Mouse (Mus musculus) hematopoietic stem cell, adult 5-6 weeks (primary cell): ENCODE measurements around the gene Nup35. TPM values are rescaled to one million over a fixed set of nuclear protein-coding genes. Genes with fewer than 3 reads are reported as not detected.

Experiments used
- ATAC-seq, 2 experiments: fragments of 125-278 bp in 1 of 2; replicated peaks in 1 of 2; 2 replicates each; pipeline ENCODE4 v1.8.0; 2016 to 2017; ENCODE audit warnings: inconsistent platforms in 2 of 2, mild to moderate bottlenecking in 2 of 2, moderate number of reproducible peaks in 2 of 2, low read depth in 1 of 2, moderate TSS enrichment in 1 of 2; ENCODE audit not compliant: low FRiP score in 2 of 2, poor library complexity in 2 of 2, severe bottlenecking in 2 of 2, insufficient read depth in 1 of 2, low TSS enrichment in 1 of 2
- total RNA-seq: library from RNA; stranded (forward); fragments of 172-1452, 232-1000 nt; gene quantifications from 2 replicates; pipeline ENCODE4 v1.2.3, GENCODE M21; 2017

Nup35 gene
- total RNA-seq, 1 experiment from 2014 or later, result 37.9 TPM

GRCm38 (mm10) chr2:80618991-80619390 lies 2.0 kb downstream of the Nup35 start:
- ATAC-seq, result no peak

DNA sequence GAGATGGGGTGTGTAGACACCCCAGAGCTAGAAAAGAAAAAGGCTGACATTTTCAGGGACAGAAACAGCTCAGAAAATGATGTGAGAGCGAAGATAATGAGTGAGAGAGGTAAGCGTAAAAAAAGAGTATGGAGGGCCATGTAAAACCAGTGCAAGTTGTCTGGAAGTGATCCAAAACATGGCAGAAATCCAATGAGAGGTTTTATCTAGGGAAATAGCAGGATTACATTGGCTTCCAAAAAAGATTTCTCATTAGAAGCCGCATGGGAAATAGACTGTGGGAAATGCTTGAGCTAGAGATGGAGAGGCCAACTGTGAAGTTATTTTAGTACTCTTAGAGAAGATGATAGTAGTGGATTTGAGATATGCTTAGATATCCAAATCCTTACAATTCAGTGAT lies 4.9 kb downstream of the Nup35 start:
- ATAC-seq, result no peak

- no peak for ATAC-seq
Observed at GRCm38 (mm10) chr2:80624523-80624922, 7.5 kb downstream of the Nup35 start.

GRCm38 (mm10) chr2:80632336-80633026 lies 15.4 kb downstream of the Nup35 start:
- no peak for ATAC-seq

GRCm38 (mm10) chr2:80638364-80639241 lies 21.6 kb downstream of the Nup35 start:
- ATAC-seq, result peak; percentile 95 to 98

GRCm38 (mm10) chr2:80639398-80639797 lies 22.4 kb downstream of the Nup35 start:
- no peak for ATAC-seq

DNA sequence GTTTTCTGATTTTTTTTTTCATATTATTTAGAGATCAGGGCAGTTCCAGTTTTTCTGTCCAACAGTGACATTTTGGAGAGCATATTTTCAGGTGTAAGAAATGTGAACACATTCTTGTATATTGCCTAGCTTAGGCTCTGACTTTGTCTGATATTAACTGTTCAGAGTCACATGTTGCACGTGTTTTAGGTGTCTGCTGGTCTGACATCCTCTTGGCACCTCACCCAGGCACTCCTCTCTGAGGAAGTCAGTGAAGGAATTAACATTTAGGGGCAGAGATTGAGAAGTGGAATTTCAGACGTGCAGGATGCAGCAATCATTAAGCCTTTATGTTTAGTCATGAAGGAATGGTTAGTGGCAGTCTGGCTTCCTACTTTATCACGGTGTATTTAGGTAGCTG lies 22.8 kb downstream of the Nup35 start:
- no peak for ATAC-seq

GRCm38 (mm10) chr2:80661414-80661813 lies 44.4 kb downstream of the Nup35 start:
- ATAC-seq, result no peak

DNA sequence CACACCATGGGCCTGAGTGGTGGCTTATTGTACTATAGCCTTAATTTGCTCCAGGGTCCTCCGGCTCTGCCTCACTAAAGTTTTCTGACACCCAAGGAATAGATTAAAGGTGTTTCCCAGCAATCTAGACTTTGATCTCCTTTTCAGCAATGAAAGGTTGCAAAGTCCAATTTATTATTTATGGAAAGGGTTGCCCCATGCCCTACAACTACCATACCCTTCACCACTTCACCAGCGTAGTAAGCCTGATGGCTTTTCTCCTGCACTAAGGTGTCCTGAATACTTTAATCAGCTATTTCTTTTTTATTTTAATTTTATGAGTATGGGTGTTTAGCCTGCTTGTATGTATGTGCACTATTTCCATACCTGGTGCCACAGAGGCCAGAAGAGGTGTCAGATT lies 45.6 kb downstream of the Nup35 start:
- ATAC-seq, result no peak

DNA sequence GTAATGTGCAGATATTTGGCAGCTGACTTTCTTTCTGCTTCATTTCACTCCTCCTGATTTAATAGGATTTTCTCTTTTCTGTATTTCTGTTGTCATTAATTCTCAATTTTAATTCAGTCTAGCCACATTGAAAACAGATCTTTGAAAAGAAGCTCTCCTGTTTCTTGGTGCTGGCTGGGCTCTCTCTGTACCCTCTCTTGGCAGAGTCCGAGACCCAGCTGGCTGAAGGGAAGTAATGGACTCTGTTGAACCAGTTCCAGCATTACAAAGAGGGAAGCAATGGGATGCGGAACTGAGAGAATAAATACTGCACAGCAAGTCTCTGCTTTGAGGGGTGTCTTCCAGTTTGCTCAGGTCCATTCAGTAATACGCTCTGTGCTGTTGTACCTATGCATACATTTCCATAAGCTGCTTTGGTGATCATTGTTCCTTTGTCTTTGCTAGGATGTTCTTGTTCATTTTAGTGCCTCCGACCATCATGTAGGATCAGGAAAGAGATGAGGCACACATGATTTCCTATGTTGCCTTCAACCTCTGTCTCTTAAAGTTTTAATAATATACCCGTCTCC lies 50.4 kb downstream of the Nup35 start:
- ATAC-seq, result no peak

DNA sequence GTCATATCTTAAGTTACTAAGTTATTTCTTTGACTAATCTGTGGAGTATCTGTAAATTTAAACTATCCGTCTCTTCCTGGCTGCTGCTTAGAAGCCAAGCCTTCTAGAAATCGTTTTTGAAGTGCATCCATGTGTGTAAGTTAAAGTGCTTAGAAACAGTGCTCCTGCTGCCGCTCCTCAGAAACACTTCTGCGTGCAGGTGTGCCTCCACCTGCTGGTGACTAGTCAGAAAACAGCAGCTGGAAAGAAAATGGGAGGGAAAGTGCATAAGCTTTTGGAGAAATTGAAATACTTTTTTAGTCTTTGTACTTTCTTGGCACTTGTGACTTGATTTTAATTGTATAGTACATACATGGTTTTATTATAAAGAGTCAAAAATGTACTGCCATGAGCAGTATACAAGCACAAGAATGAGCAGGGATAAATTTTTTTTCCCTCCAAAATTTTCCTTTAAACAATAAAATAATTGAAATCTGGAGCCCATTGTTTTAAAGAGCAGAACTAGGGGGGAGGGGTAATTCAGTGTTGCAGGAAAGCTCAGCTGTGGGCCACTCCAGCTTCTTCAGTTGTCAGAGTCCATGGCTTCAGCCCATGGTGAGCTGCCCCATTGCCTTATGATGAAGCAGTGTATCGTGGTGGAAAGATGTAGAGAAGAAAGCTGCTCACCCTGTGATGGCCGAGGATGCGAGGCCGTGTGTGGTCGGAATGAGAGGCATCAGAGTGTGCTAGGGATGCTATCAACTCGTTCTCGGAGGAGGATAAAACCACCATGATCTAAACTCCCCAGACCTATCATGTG lies 53.0 kb downstream of the Nup35 start:
- ATAC-seq, result no peak

DNA sequence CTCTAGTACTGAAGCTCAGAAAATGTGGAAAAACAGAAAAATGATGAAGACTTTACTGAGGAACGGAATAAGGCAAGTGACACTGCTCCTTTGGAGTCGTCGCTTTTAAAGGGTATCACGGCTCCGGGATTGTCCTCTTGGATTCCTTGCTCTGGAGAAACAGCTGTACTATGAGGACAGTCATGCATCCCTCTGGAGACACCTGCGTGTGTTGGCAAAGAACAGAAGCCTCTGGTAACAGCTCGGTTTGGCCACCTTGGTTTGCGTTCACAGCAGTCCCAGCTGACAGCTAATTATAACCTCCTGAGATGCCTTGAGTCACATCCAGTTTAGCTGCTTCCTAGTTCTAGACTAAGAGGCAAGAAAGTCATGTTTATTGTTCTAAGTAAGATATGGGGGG lies 61.8 kb downstream of the Nup35 start:
- ATAC-seq, result no peak

GRCm38 (mm10) chr2:80683727-80684239 lies 66.7 kb downstream of the Nup35 start:
- ATAC-seq, result no peak

DNA sequence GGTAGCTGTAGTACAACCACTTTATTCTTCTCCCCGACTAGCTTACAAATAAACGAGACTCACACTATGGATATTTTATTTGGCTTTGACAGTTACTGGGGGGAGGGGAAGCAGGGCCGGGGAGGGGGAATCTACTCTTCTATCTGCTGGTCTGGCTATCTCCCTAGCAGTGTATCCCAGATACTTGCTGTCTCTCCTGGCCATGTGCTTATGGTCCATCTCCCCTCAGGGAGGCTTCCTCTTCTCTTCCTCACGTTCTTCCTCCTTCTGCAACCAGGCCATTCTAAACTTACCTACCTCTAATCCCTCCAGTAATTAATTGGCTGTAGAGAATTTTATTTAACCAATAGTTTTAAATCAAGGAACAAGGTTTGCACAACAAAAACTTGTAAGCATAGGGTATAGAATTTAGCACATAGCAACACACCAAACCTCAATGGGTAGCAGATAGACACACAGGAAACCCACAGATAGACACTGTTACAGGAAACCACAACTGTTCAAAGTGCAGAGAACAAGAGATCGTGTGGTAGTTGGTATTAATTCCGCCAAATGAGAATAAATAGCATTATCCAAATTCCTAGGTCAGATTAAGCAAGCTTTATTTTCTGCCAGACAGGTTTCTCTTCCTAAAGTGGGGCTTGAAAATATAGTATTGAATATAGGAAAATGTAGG lies 67.5 kb downstream of the Nup35 start:
- ATAC-seq, result peak in 1 of 2 experiments; percentile 53; a peak in 1 of 4 replicates

GRCm38 (mm10) chr2:80688261-80688660 lies 71.2 kb downstream of the Nup35 start:
- no peak for ATAC-seq

- ATAC-seq, result no peak
Observed at GRCm38 (mm10) chr2:80707429-80707828, 90.4 kb downstream of the Nup35 start.
